Mouse (Mus musculus) frontal cortex, adult (tissue): ENCODE measurements around the gene Cct3.
"Not testable (repeated sequence)": the region's sequence is repeated elsewhere in the genome, so short reads cannot be mapped to it uniquely, and the experiment has no call there.

Source experiments
- ATAC-seq: cut with Nextera tagmentation; 2 replicates; pipeline ENCODE4 v1.9.2; 2017; ENCODE audit warnings: mild to moderate bottlenecking, moderate library complexity, mixed read lengths; ENCODE audit not compliant: low TSS enrichment

Cct3 gene

GRCm38 (mm10) chr3:88296561-88297318 is at the start of gene Cct3, which contains the start of gene Tsacc:
Gene Cct3, plus strand, starts transcription at chr3:88297116.
Gene Tsacc, minus strand, starts transcription at chr3:88296999.
- peak; percentile 96 for ATAC-seq

DNA sequence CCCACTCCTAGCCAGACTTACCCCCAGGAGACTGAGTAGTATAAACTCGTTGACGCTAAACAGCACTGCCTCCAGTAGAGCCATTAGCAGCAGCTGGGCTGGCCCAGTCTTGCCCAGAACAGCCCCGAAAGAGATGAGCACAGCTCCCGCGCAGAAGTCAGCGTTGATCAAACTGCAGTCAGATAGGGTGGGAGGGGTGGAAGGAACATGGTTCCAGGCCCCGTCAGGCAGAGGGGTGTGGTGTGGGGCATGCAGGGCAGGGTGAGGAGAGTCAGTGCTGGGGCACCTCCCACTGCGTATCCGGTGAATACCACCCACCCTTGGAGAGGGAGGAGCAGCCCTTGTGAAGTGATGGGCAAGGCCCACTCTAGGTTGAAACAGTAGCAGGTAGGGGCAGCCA is 49.2 kb upstream of the Cct3 start:
- no peak for ATAC-seq

DNA sequence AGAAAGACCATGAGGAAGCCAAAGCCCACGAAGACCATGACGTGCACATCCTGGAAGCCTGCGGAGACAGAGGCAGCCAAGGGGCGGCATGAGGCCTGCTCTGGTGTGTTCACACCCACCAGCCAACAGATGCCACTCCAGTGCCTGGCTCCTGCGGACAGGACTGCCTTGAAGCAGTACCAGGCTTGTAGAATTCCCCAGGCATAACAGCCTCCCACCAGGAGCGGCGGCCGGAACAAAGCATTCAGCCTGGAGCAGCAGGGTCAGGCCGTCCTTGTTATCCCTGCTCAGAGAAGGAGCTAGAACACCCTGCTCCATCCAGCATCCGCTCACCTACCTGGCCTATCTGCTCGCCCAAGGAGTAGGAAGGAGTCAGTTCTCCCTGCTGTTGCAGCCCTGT is 48.5 kb upstream of the Cct3 start:
- no peak for ATAC-seq

DNA sequence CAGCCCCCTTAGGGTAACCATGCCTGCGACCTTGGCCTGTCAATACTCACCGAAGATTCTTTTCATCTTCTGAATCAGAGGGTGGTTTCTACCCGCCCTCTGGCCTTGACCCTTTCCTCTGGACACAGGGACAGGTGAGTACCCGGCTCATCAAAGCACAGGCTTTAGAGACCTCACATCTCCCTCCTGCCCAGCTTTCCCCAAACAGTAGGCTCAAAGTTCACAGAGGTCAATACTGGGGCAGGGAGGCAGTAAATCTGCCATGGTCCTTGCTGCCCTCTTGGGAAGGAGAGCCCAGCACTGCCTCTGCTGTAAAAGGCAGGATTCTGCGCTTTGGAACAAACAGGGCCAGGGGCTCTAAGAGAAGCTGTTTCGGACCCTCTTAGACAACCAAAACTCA is 44.2 kb upstream of the Cct3 start:
- ATAC-seq, result no peak

- ATAC-seq, result peak; percentile 38; the same call in 1 of the 2 replicates
Measured at GRCm38 (mm10) chr3:88254268-88254926, 42.5 kb upstream of the Cct3 start, which contains the start of gene Rhbg. Gene Rhbg, minus strand, starts transcription at chr3:88254709.

GRCm38 (mm10) chr3:88255950-88256349 is 41.0 kb upstream of the Cct3 start:
- ATAC-seq, result no peak

DNA sequence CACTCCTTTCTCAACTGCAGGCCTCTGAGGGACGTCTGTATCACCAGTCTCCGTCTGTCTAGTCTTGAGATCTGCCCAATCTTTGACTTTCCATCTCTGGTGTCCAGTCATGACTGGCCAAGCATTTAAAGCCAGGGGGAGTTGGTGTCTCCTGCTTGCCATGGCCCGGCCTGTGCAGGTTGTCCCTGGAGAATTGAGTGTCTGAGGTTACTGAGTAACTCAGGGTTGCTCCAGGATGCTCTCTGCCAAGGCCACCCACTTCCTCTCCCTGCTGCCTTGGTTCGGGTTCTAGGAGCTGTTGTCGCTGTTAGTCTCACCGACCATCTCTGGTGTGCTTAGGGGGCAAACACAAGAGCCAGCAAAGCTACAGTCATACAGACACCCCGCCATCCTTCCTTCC is 40.5 kb upstream of the Cct3 start:
- no peak for ATAC-seq

DNA sequence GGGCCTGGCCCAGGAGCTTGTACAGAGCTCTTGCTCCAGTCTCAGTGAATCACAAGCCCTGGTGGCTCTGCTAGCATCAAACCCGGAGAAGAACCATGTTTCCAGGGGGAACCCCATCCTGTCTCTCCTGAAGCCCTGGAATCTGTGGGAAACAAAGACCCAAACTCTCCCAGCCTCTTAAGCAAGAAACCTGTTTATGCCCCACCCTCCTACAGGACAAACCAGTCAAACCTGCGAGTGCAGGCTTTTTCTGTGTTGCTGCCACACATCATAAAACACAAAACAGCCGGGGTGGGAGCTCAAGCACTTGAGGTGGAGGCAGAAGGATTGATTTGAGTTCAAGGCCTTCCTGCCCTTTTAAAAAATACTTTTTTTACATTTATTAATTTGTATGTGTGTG is 34.6 kb upstream of the Cct3 start:
- ATAC-seq, result no peak

DNA sequence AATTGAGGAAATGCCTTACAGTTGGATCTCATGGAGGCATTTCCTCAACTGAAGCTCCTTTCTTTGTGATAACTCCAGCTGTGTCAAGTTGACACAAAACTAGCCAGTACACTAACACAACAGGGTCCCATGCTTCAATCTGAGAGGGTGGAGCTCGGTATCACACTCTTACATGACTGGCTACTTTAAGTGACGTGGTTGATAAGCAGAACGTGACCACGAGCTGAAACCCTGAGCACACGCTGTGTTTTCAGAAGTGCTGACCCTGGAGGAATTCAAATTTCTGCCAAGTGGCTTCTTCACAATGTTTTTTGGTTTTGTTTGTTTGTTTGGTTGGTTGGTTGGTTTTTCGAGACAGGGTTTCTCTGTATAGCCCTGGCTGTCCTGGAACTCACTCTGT is 28.9 kb upstream of the Cct3 start:
- not testable (repeated sequence) for ATAC-seq

GRCm38 (mm10) chr3:88268991-88269390 is 27.9 kb upstream of the Cct3 start:
- no peak for ATAC-seq

DNA sequence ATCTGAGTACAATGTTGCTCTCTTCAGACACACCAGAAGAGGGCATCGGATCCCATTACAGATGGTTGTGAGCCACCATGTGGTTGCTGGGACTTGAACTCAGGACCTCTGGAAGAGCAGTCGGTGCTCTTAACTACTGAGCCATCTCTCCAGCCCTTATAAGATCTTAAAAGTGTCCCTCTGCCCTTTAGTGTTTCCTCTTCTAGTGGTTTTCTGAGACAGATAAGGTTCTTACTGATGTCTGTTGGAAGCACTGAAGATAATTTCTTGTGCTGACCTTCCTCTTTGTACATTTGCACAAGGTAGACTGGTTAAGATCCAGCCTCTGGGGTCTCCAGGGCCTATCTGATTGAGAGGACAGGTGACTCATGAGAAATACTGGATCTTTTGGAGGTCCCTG is 25.6 kb upstream of the Cct3 start:
- not testable (repeated sequence) for ATAC-seq

GRCm38 (mm10) chr3:88271859-88272258 is 25.1 kb upstream of the Cct3 start:
- ATAC-seq, result no peak

DNA sequence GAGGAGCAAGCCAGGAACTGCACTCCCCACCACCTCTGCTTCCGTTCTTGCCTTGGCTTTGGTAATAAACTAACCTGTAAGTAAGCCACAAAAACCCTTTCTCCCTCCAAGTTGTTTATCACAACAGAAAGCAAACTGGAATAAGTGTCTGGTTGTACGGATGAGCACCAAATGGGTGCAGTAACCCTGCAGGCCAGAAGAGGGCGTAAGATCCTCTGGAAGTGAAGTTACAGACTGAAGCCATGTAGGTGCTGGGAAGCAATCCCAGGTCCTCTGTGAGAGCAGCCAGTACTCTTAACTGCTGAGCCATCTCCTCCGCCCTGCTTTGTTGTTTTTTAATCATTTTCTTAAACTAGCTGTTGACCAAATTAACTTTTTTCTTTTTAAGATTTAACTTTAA is 22.9 kb upstream of the Cct3 start:
- ATAC-seq, result no peak

- no peak for ATAC-seq
Measured at GRCm38 (mm10) chr3:88276121-88276520, 20.8 kb upstream of the Cct3 start.

GRCm38 (mm10) chr3:88276529-88277143 is 20.3 kb upstream of the Cct3 start:
- ATAC-seq, result peak; percentile 77; the same call in 1 of the 2 replicates

DNA sequence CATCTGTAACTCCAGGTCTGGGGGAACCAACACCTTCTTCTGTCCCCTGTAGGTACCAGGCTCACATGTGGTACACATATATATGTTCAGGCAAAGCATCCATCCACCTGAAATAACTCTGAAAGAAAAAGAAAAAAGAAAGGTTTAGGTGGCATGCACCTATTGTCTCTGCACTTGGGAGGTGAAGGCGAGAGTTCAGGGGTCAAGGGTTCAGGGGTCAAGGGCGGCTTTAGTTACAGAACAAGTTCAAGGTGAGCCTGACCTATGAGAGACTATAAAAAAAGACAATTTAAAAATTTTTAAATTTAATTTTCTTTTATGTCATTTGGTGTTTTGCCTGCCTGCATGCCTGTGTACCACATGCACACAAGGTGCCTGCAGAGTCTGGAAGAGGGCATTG is 16.9 kb upstream of the Cct3 start:
- no peak for ATAC-seq

- ATAC-seq, result not testable (repeated sequence)
Measured at GRCm38 (mm10) chr3:88281141-88281916, 15.6 kb upstream of the Cct3 start.

DNA sequence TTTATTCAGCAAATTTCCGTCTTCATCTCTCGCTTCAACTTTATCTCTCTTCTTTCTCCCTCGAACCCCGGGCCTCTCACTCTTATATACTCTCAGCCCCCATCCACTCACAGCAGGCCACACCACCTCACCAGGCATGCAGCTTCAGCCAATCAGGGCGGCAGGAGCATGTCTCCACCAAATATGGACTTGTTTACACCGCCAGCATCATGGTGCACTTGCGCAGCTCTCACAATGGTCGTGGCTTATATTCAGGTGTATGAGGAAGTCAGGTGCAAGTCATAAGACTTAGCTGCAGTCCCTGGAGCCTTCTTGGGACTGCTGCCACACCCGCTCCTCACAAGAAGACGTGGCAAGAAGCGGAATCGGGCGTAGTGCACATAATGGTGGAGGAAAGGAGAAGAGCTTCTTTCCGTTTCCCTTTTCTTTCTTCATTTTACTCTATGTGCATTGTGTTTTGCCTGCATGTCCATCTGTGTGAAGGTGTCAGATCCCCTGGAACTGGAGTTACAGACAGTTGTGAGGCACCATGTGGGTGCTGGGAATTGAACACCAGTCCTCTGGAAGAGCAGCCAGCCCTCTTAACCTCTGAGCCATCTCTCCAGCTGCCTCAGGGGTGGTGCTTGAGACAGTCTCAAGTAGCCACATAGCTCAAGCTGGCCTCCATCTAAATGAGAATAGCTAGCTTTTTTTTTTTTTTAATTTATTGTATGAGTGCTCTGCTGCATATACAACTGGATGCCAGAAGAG is 11.9 kb upstream of the Cct3 start:
- ATAC-seq, result not testable (repeated sequence)

- not testable (repeated sequence) for ATAC-seq
Measured at GRCm38 (mm10) chr3:88285565-88285895, 11.4 kb upstream of the Cct3 start.

DNA sequence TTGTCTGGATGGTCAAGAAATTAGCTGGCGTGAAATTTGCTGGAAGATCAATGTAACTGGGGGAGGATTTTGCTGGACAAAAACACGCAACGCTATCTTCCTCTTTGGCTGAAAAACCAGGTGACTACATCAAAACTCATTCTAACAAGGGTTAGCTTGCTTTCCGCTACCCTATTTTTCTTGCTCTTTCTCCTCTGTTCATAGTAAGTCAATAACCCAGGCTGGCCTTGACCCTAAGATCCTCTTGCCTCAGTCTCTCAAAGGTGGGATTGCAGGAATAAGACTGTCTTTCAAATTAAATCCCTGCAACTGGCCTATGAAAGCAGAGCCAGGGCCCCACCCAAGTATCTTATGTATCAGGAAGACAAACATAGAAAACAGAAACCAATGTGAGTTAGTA is 9.8 kb upstream of the Cct3 start, which contains the start of gene Gm38392:
Gm38392 (minus strand) TSS at position 101 of the 400 bp plus-strand sequence.
- ATAC-seq, result no peak

GRCm38 (mm10) chr3:88288133-88288713 is 8.7 kb upstream of the Cct3 start:
- ATAC-seq, result not testable (repeated sequence)
